Mouse (Mus musculus): ENCODE results near the gene Etfbkmt. TPM values are rescaled to one million over a fixed set of nuclear protein-coding genes. Genes with fewer than 3 reads are reported as not detected.
A peak's percentile ranks its signal among the peaks of the same experiment; 100 is the strongest.
"Not testable (repeated sequence)": the region's sequence is repeated elsewhere in the genome, so short reads cannot be mapped to it uniquely, and the experiment has no call there.

Etfbkmt gene
- total RNA-seq, 2 experiments from 2014 or later, result 1.9 to 3.4 TPM

GRCm38 (mm10) chr6:149131111-149131510 is 8.5 kb upstream of the Etfbkmt start:
- intact Hi-C loops (cut with DNase I), result no loop called here
- no peak for DNase-seq (ENCODE audit: low spot score in 2 of 2)

- intact Hi-C loops (cut with DNase I), result no loop called here
- peak in 1 of 2 experiments; percentile 15 for DNase-seq (ENCODE audit: low spot score in 2 of 2)
Observed at GRCm38 (mm10) chr6:149132311-149133077, 7.2 kb upstream of the Etfbkmt start.

DNA sequence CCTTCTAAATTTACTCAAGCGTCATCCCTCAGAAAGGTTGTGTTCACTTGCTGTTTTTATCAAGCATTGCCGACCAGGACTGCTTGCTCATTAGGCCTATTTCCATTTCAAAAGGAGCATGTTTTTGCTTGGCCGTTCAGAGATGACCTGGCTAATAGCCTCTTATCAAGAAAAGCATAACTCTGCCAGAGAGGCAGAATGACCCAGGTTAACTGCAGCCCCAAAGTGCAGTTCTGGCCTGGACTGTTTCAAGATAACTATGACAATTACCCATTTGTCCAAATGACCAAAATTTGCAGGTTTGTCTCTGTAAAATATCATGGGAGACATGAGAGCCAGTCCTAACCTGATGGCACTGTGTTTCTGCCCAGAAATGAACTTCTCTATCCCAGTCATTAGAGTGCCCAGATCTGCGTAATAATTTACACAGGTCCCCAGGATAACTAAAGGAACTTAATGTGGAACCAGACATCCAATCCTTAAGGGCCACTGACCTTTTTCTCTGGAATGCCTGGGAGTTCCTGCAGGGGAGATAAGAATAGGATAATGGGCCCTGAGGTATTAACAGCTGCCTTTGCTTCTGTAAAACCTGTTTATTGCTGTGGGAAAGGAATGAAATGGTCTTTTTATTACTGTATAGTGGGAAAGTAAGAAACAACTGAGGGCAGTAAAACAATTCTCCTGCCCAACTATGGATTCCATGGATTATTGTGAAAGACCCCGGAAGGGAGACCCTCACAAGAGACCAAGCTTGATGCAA is 5.1 kb upstream of the Etfbkmt start:
- DNase-seq (ENCODE audit: low spot score in 2 of 2), result no peak
- intact Hi-C loops (cut with DNase I), result no loop called here

DNA sequence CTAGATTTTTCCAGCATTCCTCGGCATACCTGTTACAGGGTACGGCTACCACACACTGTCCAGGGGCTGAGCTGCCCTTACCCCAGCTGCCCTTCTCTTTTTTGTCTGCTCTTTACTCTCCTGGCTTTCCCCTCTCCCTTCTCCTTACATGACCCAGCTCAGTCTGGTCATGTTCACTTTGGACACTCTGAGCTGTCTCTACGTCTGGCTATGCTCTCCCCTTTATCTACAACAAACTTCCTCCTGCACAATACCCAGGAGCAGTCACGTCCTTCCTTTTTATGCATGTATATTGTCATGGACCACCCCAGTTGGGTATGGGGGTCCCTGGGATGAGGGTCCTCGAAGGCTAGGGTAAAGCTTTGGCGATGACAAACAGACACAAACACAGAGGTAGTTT is 4.0 kb upstream of the Etfbkmt start:
- no peak for DNase-seq (ENCODE audit: low spot score in 2 of 2)
- intact Hi-C loops (cut with DNase I), result no loop called here

DNA sequence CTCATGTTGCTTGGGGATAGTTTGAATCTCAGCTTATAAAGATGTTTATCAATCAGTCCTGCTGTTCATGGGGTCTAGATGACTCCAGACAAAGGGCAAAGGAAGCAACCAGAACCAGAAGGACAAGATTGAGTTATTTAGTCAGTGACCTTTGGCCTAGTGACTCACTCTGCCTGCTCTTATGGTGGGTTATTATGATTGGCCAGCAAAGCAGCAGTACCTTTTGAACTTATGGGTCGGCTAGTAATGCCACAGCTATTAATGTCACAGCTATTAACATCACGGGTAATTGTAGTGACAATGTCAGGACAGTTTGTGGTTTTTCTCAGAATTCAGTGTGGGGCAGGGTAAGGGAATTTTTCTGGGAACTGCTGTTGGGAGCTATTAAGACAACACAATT is 1.7 kb upstream of the Etfbkmt start:
- intact Hi-C loops (cut with DNase I), result no loop called here
- no peak for DNase-seq (ENCODE audit: low spot score in 2 of 2)

- no peak for DNase-seq (ENCODE audit: low spot score in 2 of 2)
- intact Hi-C loops (cut with DNase I), result no loop called here
Observed at GRCm38 (mm10) chr6:149139011-149139410, 638 bp upstream of the Etfbkmt start.

DNA sequence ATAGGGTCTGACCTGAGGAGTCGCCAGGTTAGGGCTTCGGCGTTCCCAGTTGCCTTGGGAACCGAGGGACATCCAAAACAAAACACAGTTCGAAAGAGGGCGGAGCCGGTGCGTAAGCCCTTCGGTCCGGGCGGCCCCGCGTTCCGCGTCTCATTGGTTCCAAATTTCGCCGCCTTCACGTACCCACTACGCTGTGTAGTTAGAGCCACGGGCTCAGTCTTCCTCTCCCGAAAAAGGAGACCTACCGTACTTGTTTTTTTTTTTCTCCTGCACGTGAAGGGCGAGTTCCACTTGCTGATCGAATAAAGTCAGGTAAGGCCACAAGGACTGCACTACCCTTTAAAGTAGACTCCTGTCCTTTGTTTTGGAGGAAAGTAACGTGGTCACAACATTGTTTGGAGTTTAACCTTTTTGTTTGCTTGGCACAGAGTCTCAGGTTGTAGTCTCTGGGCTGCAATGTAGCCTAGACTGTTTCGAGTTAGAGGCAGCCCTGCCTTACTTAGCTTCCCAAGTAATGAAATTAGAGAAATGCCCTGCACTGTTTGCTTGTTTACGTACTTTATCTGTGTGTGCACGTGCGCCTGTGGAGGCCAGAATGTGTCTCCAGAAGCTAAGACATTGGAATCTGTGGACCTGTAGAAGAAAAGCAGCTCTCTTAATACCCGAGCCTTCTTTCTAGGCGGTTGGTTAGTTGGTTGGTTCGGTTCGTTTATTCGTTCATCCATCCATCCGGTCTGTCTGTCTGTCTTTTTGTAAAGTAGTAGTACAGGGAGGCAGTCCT is 1.9 kb downstream of the Etfbkmt start:
- intact Hi-C loops (cut with DNase I), result no loop called here
- peak; percentile 72 to 75 for DNase-seq (ENCODE audit: low spot score in 2 of 2)

- intact Hi-C loops (cut with DNase I), result no loop called here
- no peak for DNase-seq (ENCODE audit: low spot score in 2 of 2)
Observed at GRCm38 (mm10) chr6:149145143-149145542, 5.5 kb downstream of the Etfbkmt start.

GRCm38 (mm10) chr6:149148436-149149229 is 9.0 kb downstream of the Etfbkmt start:
- DNase-seq (ENCODE audit: low spot score in 2 of 2), result no peak
- intact Hi-C loops (cut with DNase I), result no loop called here

DNA sequence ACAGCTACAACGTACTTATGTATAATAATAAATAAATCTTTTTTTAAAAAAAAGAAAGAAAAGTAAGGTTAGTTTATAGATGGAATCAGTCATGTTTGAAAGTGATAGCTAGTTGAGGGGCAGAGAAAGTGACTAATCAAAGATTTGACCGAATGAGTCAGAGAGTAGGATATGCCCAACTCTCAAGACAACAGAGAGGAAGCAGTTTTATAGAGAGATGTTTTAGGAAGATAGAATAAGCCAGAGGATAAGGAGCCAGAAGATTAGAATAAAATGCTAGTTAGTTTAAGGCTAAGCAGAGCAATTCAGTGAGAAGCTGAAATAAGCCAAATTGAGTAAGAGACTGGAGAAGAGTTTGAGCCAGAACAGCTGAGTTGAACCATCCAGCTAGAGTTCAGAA is 12.5 kb downstream of the Etfbkmt start:
- intact Hi-C loops (cut with DNase I), result no loop called here
- no peak for DNase-seq (ENCODE audit: low spot score in 2 of 2)

DNA sequence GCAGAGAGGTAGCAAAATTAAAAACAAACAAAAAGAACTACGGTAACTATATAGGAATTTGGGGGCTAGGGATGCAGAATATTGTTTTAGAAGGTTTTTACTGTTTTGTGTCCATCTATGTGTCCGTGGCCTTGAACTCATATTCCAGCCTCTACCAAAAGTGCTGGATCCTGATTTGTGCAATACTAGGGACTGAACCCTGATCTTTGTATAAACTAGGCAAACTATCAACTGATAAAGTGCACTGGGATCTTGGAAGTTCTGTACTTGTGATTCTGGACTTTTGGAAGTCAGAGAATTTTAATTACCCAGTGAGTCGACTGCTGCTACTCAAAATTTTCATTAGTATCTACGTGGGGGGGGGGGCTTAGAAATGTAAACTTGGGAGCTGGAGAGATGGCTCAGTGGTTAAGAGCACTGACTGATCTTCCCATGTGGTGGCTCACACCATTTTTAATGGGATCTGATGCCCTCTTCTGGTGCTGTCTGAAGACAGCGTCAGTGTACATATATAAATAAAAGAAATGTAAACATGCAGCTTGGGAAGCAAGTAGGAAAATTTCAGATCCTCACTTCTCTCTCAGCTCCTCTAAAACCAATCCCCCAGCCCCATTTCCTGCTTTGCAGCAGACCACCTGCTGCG is 13.9 kb downstream of the Etfbkmt start:
- intact Hi-C loops (cut with DNase I), result no loop called here
- no peak for DNase-seq (ENCODE audit: low spot score in 2 of 2)

GRCm38 (mm10) chr6:149154116-149155030 is 14.7 kb downstream of the Etfbkmt start:
- intact Hi-C loops (cut with DNase I), result no loop called here
- DNase-seq (ENCODE audit: low spot score in 2 of 2), result no peak

GRCm38 (mm10) chr6:149155031-149155841 is 15.6 kb downstream of the Etfbkmt start:
- no peak for DNase-seq (ENCODE audit: low spot score in 2 of 2)
- intact Hi-C loops (cut with DNase I), result no loop called here

GRCm38 (mm10) chr6:149167038-149167437 is 27.4 kb downstream of the Etfbkmt start:
- intact Hi-C loops (cut with DNase I); DNase-seq (ENCODE audit: low spot score in 2 of 2): not testable (repeated sequence)

- intact Hi-C loops (cut with DNase I), result no loop called here
- no peak for DNase-seq (ENCODE audit: low spot score in 2 of 2)
Observed at GRCm38 (mm10) chr6:149167672-149168071, 28.0 kb downstream of the Etfbkmt start.

DNA sequence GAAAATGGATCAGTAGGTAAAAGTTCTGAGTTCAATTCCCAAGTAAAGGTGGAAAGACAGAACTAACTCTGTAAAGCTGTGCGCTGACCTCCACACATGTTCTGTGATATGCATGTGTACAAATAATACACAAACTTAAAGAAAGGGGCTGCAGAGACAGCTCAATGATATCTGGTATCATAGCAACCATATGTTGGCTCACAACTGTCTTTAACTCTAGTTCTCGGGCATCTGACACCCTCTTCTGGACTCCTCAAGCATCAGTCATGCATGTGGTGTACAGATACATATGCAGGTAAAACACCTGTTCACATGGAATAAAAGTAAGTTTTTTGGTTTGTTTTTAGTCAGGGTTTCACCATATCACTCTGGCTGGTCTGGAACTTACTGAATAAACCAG is 28.8 kb downstream of the Etfbkmt start:
- intact Hi-C loops (cut with DNase I), result no loop called here

GRCm38 (mm10) chr6:149169965-149170364 is 30.3 kb downstream of the Etfbkmt start:
- intact Hi-C loops (cut with DNase I); DNase-seq (ENCODE audit: low spot score in 2 of 2): not testable (repeated sequence)

More for the DNA sequence above, 28.8 kb downstream of the Etfbkmt start:
- DNase-seq (ENCODE audit: low spot score in 2 of 2), result no peak
